Mouse (Mus musculus): ENCODE measurements around the gene Esyt3. TPM values are rescaled to one million over a fixed set of nuclear protein-coding genes. Genes with fewer than 3 reads are reported as not detected.

Esyt3 gene
- total RNA-seq, 4 experiments from 2014 or later: 1.2 to 3.0 (median 2.3) TPM

- DNase-seq (ENCODE audit: low spot score in 2 of 2): no peak
Measured at GRCm38 (mm10) chr9:99355971-99356370, 2.4 kb downstream of the Esyt3 start.

GRCm38 (mm10) chr9:99354796-99355195 is 3.6 kb downstream of the Esyt3 start:
- DNase-seq (ENCODE audit: low spot score in 2 of 2): no peak

GRCm38 (mm10) chr9:99353390-99353789 is 5.0 kb downstream of the Esyt3 start:
- no peak for DNase-seq (ENCODE audit: low spot score in 2 of 2)

GRCm38 (mm10) chr9:99352964-99353363 is 5.4 kb downstream of the Esyt3 start:
- no peak for DNase-seq (ENCODE audit: low spot score in 2 of 2)

- peak; percentile 14 to 80 for DNase-seq (ENCODE audit: low spot score in 2 of 2)
Measured at GRCm38 (mm10) chr9:99345351-99345792, 13.0 kb downstream of the Esyt3 start.

GRCm38 (mm10) chr9:99341600-99341999 is 16.8 kb downstream of the Esyt3 start:
- DNase-seq (ENCODE audit: low spot score in 2 of 2): no peak

GRCm38 (mm10) chr9:99340126-99340525 is 18.2 kb downstream of the Esyt3 start:
- DNase-seq (ENCODE audit: low spot score in 2 of 2): no peak

GRCm38 (mm10) chr9:99339182-99339581 is 19.2 kb downstream of the Esyt3 start:
- DNase-seq (ENCODE audit: low spot score in 2 of 2): no peak

GRCm38 (mm10) chr9:99338293-99338692 is 20.1 kb downstream of the Esyt3 start:
- DNase-seq (ENCODE audit: low spot score in 2 of 2): no peak

GRCm38 (mm10) chr9:99336538-99336937 is 21.8 kb downstream of the Esyt3 start:
- no peak for DNase-seq (ENCODE audit: low spot score in 2 of 2)

- DNase-seq (ENCODE audit: low spot score in 2 of 2): no peak
Measured at GRCm38 (mm10) chr9:99326881-99327280, 31.5 kb downstream of the Esyt3 start.

- DNase-seq (ENCODE audit: low spot score in 2 of 2): no peak
Measured at GRCm38 (mm10) chr9:99325961-99326360, 32.4 kb downstream of the Esyt3 start.

- DNase-seq (ENCODE audit: low spot score in 2 of 2): no peak
Measured at GRCm38 (mm10) chr9:99325208-99325929, 33.0 kb downstream of the Esyt3 start.

GRCm38 (mm10) chr9:99320006-99320405 is 38.4 kb downstream of the Esyt3 start:
- no peak for DNase-seq (ENCODE audit: low spot score in 2 of 2)

GRCm38 (mm10) chr9:99319343-99319951 is 38.9 kb downstream of the Esyt3 start:
- DNase-seq (ENCODE audit: low spot score in 2 of 2): peak in 1 of 2 experiments; percentile 25

GRCm38 (mm10) chr9:99306226-99306625 is 52.1 kb downstream of the Esyt3 start:
- no peak for DNase-seq (ENCODE audit: low spot score in 2 of 2)

GRCm38 (mm10) chr9:99304296-99304695 is 54.1 kb downstream of the Esyt3 start:
- DNase-seq (ENCODE audit: low spot score in 2 of 2): no peak

Other genes starting within 250 kb of the Esyt3 start
- gene Pik3cb, start 217.9 kb downstream of the Esyt3 start, total RNA-seq (2022): 10 to 100 TPM; 21.1 to 25.4 (median 24.5) TPM
- gene Faiml, start 121.3 kb downstream of the Esyt3 start, total RNA-seq (2022): not detected
- 10 to 100 TPM; 23.9 to 26.4 (median 25.6) TPM for gene Cep70, start 115.2 kb downstream of the Esyt3 start, total RNA-seq (2022)
- 100 to 1,000 TPM; 140 to 166 (median 153) TPM for gene Mras, start 78.8 kb upstream of the Esyt3 start, total RNA-seq (2022)
- under 1 TPM in 3 of 4 experiments, not detected in 1; 0.37 to 0.72 (median 0.44) TPM for gene Nme9, start 92.9 kb upstream of the Esyt3 start, total RNA-seq (2022)
- gene Armc8, start 210.3 kb upstream of the Esyt3 start, total RNA-seq (2022): 10 to 100 TPM; 55.8 to 61.7 (median 57.5) TPM
- gene Dbr1, start 217.2 kb upstream of the Esyt3 start, total RNA-seq (2022): 10 to 100 TPM; 14.8 to 17.9 (median 16.7) TPM